Mouse (Mus musculus): ENCODE data around the gene Smbd1. TPM values are rescaled to one million over a fixed set of nuclear protein-coding genes. Genes with fewer than 3 reads are reported as not detected.

The Smbd1 gene
- total and polyA plus RNA-seq, 3 experiments: not detected

DNA sequence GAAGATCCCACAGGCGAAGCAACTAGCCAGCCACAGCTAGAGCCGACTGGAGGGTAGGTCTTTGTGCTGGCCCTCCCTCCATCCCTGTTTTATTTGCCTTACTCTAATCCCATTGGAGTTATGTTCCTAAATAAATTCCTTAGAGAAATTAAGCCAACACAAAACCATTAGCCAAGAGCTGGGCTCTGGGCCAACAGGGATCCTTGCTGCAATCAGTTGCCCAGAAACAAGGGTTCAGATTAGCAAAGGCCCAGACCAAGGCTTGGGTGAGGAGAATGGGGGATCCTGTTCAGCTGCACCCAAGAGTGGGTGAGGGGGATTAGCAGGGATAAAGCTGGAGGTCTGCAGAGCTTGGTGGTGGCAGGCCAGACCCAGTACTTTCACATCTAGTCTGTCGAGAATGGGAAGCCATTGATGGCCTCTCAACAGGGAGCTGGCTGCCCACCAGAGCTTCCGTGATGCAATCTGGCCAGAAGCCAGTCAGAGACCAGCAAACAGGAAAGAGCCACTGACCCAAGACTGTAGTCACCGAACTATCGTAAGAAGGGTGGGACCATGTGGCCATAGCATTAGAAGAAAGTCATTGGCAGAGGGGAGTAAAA, 6.9 kb downstream of the Smbd1 start:
- Histone ChIP-seq H3K27ac (ENCODE audit: insufficient read depth, low read depth) (no peak overlapping the region), H3K27me3 (replicated peaks) (no peaks in the 10 kb centered on the region), H3K4me2 (ENCODE audit: insufficient read depth, low read depth, poor library complexity, severe bottlenecking) (no peak overlapping the region), H3K9ac (ENCODE audit: insufficient read depth, low read depth) (no peak overlapping the region), H3K9me3 (replicated peaks; ENCODE audit: low read length) (no peaks in the 10 kb centered on the region), H3K4me3 (replicated peaks in 1 of 3; ENCODE audit: low read depth in 2 of 3, low read length in 2 of 3, poor library complexity in 1 of 3) (no peak overlapping the region), H3K79me2 (replicated peaks; ENCODE audit: control insufficient read depth, extremely low read depth, insufficient read depth, poor library complexity, severe bottlenecking) (no peaks in the 10 kb centered on the region), H3K4me1 (ENCODE audit: control insufficient read depth in 1 of 2, insufficient read depth in 2 of 2) (peaks cover 4 to 19% of the 10 kb centered on the region in 2 experiments), H3K36me3 (replicated peaks in 1 of 2; ENCODE audit: control insufficient read depth in 1 of 2, insufficient read depth in 1 of 2, low read length in 1 of 2) (no peaks in the 10 kb centered on the region)
- DNase-seq (ENCODE audit: extremely low read depth): no peak
- TF ChIP-seq CTCF (conservative IDR thresholded peaks at IDR 0.05 in 1 of 2, IDR thresholded peaks at IDR 0.05 in 1 of 2; ENCODE audit: low read depth in 2 of 2, low read length in 2 of 2) (no peak), E2F4 (IDR thresholded peaks at IDR 0.05; ENCODE audit: insufficient replicate concordance, low read depth, low read length) (no peak), MEF2A (IDR thresholded peaks at IDR 0.05; ENCODE audit: borderline replicate concordance, low read depth, low read length) (no peak), MAFK (IDR thresholded peaks at IDR 0.05; ENCODE audit: insufficient replicate concordance, low read length) (no peak), UBTF (IDR thresholded peaks at IDR 0.05; ENCODE audit: low read depth, low read length) (no peak), TBP (conservative IDR thresholded peaks at IDR 0.05; ENCODE audit: low read depth, low read length) (no peak), MXI1 (IDR thresholded peaks at IDR 0.05; ENCODE audit: low read depth, low read length) (no peak), NRF1 (IDR thresholded peaks at IDR 0.05; ENCODE audit: low read depth, low read length) (no peak), JUN (IDR thresholded peaks at IDR 0.05; ENCODE audit: insufficient read depth, low read depth, low read length) (no peak), BHLHE40 (IDR thresholded peaks at IDR 0.05; ENCODE audit: low read depth, low read length) (no peak), MYC (IDR thresholded peaks at IDR 0.05; ENCODE audit: low read depth, low read length) (no peak), CHD2 (IDR thresholded peaks at IDR 0.05; ENCODE audit: low read length) (no peak), POLR2A (IDR thresholded peaks at IDR 0.05; ENCODE audit: low read depth, low read length) (no peak), MAX (IDR thresholded peaks at IDR 0.05; ENCODE audit: low read length) (no peak)
- in situ Hi-C loops (cut with MboI; ENCODE audit: low pct_ligation_motif_present, low pct_unique_long_range_greater_than_20kb, low sequenced_read_pairs): no loop called here
- dilution Hi-C loops (cut with MboI; ENCODE audit: extremely low pct_ligation_motif_present, extremely low pct_unique_long_range_greater_than_20kb, low sequenced_read_pairs): no loop called here

DNA sequence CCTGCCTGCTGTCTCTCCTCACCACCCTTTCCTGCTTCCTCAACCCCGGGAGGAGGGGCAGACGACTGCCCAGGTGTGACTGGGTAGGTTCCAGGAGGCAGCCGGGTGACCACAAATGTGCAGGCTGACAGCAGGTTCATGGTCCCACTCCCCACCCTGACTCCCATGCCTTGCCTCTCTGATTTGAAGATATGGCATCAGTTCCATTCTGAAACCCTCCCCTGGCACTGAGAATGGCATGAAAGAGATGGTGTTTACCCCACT, 12.9 kb downstream of the Smbd1 start, which contains the start of gene Muc20:
TSS of gene Muc20 (minus strand) at position 10 of the 264 bp plus-strand sequence.
- Histone ChIP-seq H3K79me2 (replicated peaks; ENCODE audit: control insufficient read depth, extremely low read depth, insufficient read depth, poor library complexity, severe bottlenecking) (no peaks in the 10 kb centered on the region), H3K4me1 (ENCODE audit: control insufficient read depth in 1 of 2, insufficient read depth in 2 of 2) (peaks cover 14 to 24% of the 10 kb centered on the region in 2 experiments), H3K9ac (ENCODE audit: insufficient read depth, low read depth) (no peak within 1 kb of the TSS), H3K27me3 (replicated peaks) (no peaks in the 10 kb centered on the region), H3K9me3 (replicated peaks; ENCODE audit: low read length) (no peaks in the 10 kb centered on the region), H3K4me3 (replicated peaks in 1 of 3; ENCODE audit: low read depth in 2 of 3, low read length in 2 of 3, poor library complexity in 1 of 3) (no peak within 1 kb of the TSS), H3K27ac (ENCODE audit: insufficient read depth, low read depth) (no peak within 1 kb of the TSS), H3K4me2 (ENCODE audit: insufficient read depth, low read depth, poor library complexity, severe bottlenecking) (no peak within 1 kb of the TSS), H3K36me3 (replicated peaks in 1 of 2; ENCODE audit: control insufficient read depth in 1 of 2, insufficient read depth in 1 of 2, low read length in 1 of 2) (no peaks in the 10 kb centered on the region)
- in situ Hi-C loops (cut with MboI; ENCODE audit: low pct_ligation_motif_present, low pct_unique_long_range_greater_than_20kb, low sequenced_read_pairs): loop anchor here (5.0 kb wide), 1 partner anchor 35 kb away; no protein-coding TSS in a partner anchor
- no peak for DNase-seq (ENCODE audit: extremely low read depth)
- TF ChIP-seq TCF12 (IDR thresholded peaks at IDR 0.05; ENCODE audit: low read depth, low read length) (no peak), KAT2A (IDR thresholded peaks at IDR 0.05; ENCODE audit: insufficient replicate concordance, low read length) (no peak)
- dilution Hi-C loops (cut with MboI; ENCODE audit: extremely low pct_ligation_motif_present, extremely low pct_unique_long_range_greater_than_20kb, low sequenced_read_pairs): no loop called here
